Mouse (Mus musculus) CH12.LX (cell line): ENCODE results near the gene Slc26a9. TPM values are rescaled to one million over a fixed set of nuclear protein-coding genes. Genes with fewer than 3 reads are reported as not detected.

Experiments used
- DNase-seq: peaks from one replicate; pipeline ENCODE4 v3.0.0-alpha.2; 2013; ENCODE audit errors: extremely low read depth
- H3K27ac ChIP-seq: 2 replicates; pipeline ENCODE4 v1.5.1; 2012; ENCODE audit warnings: low read depth, mild to moderate bottlenecking, control low read depth, moderate library complexity; ENCODE audit not compliant: insufficient read depth
- H3K27me3 ChIP-seq: replicated peaks from 2 replicates; pipeline ENCODE3; 2012; ENCODE audit warnings: inconsistent platforms
- H3K36me3 ChIP-seq, 2 experiments: replicated peaks in 1 of 2; 2 replicates each; pipeline versions ENCODE3 to v1.6.1; 2012; ENCODE audit warnings: inconsistent platforms in 1 of 2, low read length in 1 of 2, mild to moderate bottlenecking in 1 of 2, mixed read lengths in 1 of 2, moderate library complexity in 1 of 2; ENCODE audit not compliant: control insufficient read depth in 1 of 2, insufficient read depth in 1 of 2
- H3K4me1 ChIP-seq, 2 experiments: 2 replicates each; pipeline ENCODE4 v1.6.1; 2012; ENCODE audit warnings: inconsistent platforms in 1 of 2, moderate library complexity in 1 of 2; ENCODE audit not compliant: insufficient read depth in 2 of 2, control insufficient read depth in 1 of 2
- H3K4me2 ChIP-seq: 2 replicates; pipeline ENCODE4 v1.6.1; 2012; ENCODE audit warnings: low read depth, mild to moderate bottlenecking, control low read depth; ENCODE audit not compliant: poor library complexity, insufficient read depth, severe bottlenecking
- H3K4me3 ChIP-seq, 3 experiments: fragments of 150-350 bp in 1 of 3; sonication (generic) in 1 of 3; replicated peaks in 1 of 3; 2 replicates each; pipeline versions ENCODE3 to v1.5.1; 2011 to 2012; ENCODE audit warnings: low read depth in 2 of 3, low read length in 2 of 3, mild to moderate bottlenecking in 2 of 3, moderate library complexity in 2 of 3, control low read depth in 1 of 3, improper control_type of control experiment in 1 of 3, inconsistent platforms in 1 of 3, mixed read lengths in 1 of 3; ENCODE audit not compliant: poor library complexity in 1 of 3
- H3K79me2 ChIP-seq: replicated peaks from 2 replicates; pipeline ENCODE4 v1.6.1; 2012; ENCODE audit warnings: mild to moderate bottlenecking, moderate library complexity; ENCODE audit not compliant: control insufficient read depth, poor library complexity, insufficient read depth, severe bottlenecking; ENCODE audit errors: extremely low read depth
- H3K9ac ChIP-seq: 2 replicates; pipeline ENCODE4 v1.6.1; 2012; ENCODE audit warnings: low read depth, mild to moderate bottlenecking, control low read depth, moderate library complexity; ENCODE audit not compliant: insufficient read depth
- H3K9me3 ChIP-seq: replicated peaks from 2 replicates; pipeline ENCODE3; 2012; ENCODE audit warnings: low read length, inconsistent platforms, mixed read lengths
- E2F4 ChIP-seq: IDR thresholded peaks from 2 replicates; pipeline ENCODE4 v1.6.1; 2011; ENCODE audit warnings: low read depth, low read length, improper control_type of control experiment; ENCODE audit not compliant: insufficient replicate concordance
- ELF1 ChIP-seq: IDR thresholded peaks from 2 replicates; pipeline ENCODE4 v1.6.1; 2014; ENCODE audit warnings: low read depth, mild to moderate bottlenecking, inconsistent platforms, low read length, improper control_type of control experiment
- EP300 ChIP-seq: IDR thresholded peaks from 2 replicates; pipeline ENCODE4 v1.6.1; 2011; ENCODE audit warnings: low read length, improper control_type of control experiment
- ETS1 ChIP-seq: conservative IDR thresholded peaks from 2 replicates; pipeline ENCODE4 v1.6.1; 2012; ENCODE audit warnings: low read depth, mild to moderate bottlenecking, inconsistent platforms, low read length, improper control_type of control experiment, moderate library complexity
- JUN ChIP-seq: IDR thresholded peaks from 2 replicates; pipeline ENCODE4 v1.6.1; 2011; ENCODE audit warnings: low read depth, mild to moderate bottlenecking, low read length, improper control_type of control experiment, moderate library complexity; ENCODE audit not compliant: insufficient read depth
- JUND ChIP-seq: conservative IDR thresholded peaks from 2 replicates; pipeline ENCODE4 v1.6.1; 2011; ENCODE audit warnings: low read depth, low read length, improper control_type of control experiment
- MEF2A ChIP-seq: IDR thresholded peaks from 2 replicates; pipeline ENCODE4 v1.6.1; 2014; ENCODE audit warnings: low read depth, mild to moderate bottlenecking, inconsistent platforms, low read length, improper control_type of control experiment, borderline replicate concordance
- NRF1 ChIP-seq: IDR thresholded peaks from 2 replicates; pipeline ENCODE4 v1.6.1; 2014; ENCODE audit warnings: low read depth, mild to moderate bottlenecking, inconsistent platforms, low read length, improper control_type of control experiment, moderate library complexity
- POLR2AphosphoS2 ChIP-seq: IDR thresholded peaks from 2 replicates; pipeline ENCODE4 v1.6.1; 2011; ENCODE audit warnings: low read depth, low read length, improper control_type of control experiment
- SIN3A ChIP-seq: IDR thresholded peaks from 2 replicates; pipeline ENCODE4 v1.6.1; 2012; ENCODE audit warnings: low read length, improper control_type of control experiment, inconsistent platforms
- dilution Hi-C: fragments of 300-500 bp; cut with MboI; formaldehyde crosslinking; loops from 2 replicates; pipeline ENCODE4 v1.14.3; 2020; ENCODE audit warnings: low sequenced_read_pairs; ENCODE audit not compliant: extremely low pct_unique_long_range_greater_than_20kb, extremely low pct_ligation_motif_present
- in situ Hi-C: fragments of 300-500 bp; cut with MboI; formaldehyde crosslinking; loops from 3 replicates; pipeline ENCODE4 v1.14.3; 2019; ENCODE audit warnings: low sequenced_read_pairs, low pct_ligation_motif_present, low pct_unique_long_range_greater_than_20kb, mixed read lengths
- polyA plus RNA-seq: library from polyadenylated mRNA; unstranded; fragments of >175 nt; gene quantifications from 2 replicates; pipeline ENCODE4 v1.2.1, GENCODE M21; 2012; ENCODE audit warnings: low read depth; ENCODE audit not compliant: insufficient read length
- total RNA-seq, 2 experiments: library from RNA; depleted of rRNA; stranded (reverse); fragments of 300-350 nt in 1 of 2; fragments of >200 nt in 1 of 2; gene quantifications; 2 replicates each; pipeline ENCODE4 v1.2.3; 2012 to 2014

The Slc26a9 gene
- total and polyA plus RNA-seq, 3 experiments: 0.31 TPM; not detected in 2

DNA sequence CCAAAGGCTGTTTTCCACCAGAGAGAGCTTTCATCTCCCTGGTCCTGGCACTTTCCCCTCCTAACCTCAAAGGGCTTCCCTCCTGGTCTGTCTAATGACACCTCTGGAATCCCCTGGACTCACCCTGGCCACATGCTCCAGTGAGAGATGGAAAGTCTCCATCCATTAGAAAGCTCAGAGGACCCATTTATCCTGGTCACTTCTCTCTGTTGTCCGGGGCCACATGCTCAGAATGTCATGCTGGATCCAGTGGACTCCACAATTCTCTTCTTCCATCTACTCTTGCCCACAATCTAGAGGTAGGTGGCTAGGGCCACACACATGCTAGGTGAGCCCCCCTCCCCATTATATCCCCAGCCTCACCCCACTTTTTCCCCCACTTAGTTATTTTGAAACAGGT lies 65.2 kb downstream of the Slc26a9 start:
- dilution Hi-C loops (no loop called here), in situ Hi-C loops (no loop called here)
- no peak overlapping the region for H3K4me2 ChIP-seq
- no peaks in the 10 kb centered on the region for H3K9me3 ChIP-seq
- H3K79me2 ChIP-seq: no peaks in the 10 kb centered on the region
- H3K4me3 ChIP-seq: no peak overlapping the region
- H3K27me3 ChIP-seq: peaks cover 7% of the 10 kb centered on the region
- TF ChIP-seq JUND (no peak), EP300 (no peak), SIN3A (no peak)
- DNase-seq: no peak
- H3K27ac ChIP-seq: no peak overlapping the region
- no peaks in the 10 kb centered on the region for H3K4me1 ChIP-seq
- H3K36me3 ChIP-seq: no peaks in the 10 kb centered on the region
- H3K9ac ChIP-seq: no peak overlapping the region

DNA sequence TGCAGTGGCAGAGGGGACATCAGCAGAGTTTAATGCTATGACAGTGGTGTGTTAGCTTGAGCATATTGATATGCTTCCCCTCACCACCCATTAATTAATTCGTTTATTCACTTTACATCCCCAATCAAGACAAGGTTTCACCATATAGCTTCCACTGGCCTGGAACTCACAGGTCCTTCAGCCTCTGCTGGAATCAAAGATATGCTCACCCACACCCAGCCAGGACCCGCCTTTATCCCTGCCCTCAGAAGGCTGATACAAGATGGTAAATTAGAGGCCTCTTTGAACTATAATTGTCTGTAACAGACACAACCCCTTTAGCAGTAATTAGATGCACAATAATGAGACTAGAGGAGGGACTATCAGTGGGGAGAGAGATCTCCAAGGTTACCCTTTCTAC lies 65.8 kb downstream of the Slc26a9 start:
- dilution Hi-C loops: no loop called here
- no peaks in the 10 kb centered on the region for H3K4me1 ChIP-seq
- H3K4me3 ChIP-seq: no peak overlapping the region
- in situ Hi-C loops: no loop called here
- peaks cover 7% of the 10 kb centered on the region for H3K27me3 ChIP-seq
- TF ChIP-seq POLR2AphosphoS2: no peak
- TF ChIP-seq ETS1: no peak
- no peak for TF ChIP-seq NRF1
- TF ChIP-seq ELF1: no peak
- no peak for TF ChIP-seq JUN
- TF ChIP-seq EP300: no peak
- TF ChIP-seq MEF2A: no peak
- no peak for TF ChIP-seq SIN3A
- no peak for TF ChIP-seq E2F4
- H3K27ac ChIP-seq: no peak overlapping the region
- no peak overlapping the region for H3K4me2 ChIP-seq
- no peak overlapping the region for H3K9ac ChIP-seq
- H3K36me3 ChIP-seq: no peaks in the 10 kb centered on the region
- H3K79me2 ChIP-seq: no peaks in the 10 kb centered on the region
- DNase-seq: no peak
- H3K9me3 ChIP-seq: no peaks in the 10 kb centered on the region

DNA sequence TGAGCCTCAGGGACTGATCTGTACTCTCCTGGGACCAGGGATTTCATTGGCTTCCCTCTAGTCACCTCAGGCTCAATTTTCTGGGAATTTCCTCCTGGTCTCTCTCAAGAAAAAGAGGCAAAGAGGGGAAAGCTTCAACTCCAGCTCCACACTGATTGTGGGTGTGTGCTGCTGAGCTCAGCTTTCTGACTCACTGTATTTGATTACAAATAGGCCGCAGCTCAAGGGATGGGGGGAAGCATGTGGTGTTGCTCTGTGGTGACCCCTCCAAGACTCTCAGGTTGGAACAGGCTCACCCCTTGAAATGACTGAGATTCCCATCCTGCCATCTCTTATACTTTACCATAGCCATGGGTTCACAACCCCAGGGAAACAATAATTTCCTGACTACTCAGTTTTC lies 67.6 kb downstream of the Slc26a9 start:
- in situ Hi-C loops: no loop called here
- no peak overlapping the region for H3K4me3 ChIP-seq

More for the DNA sequence above, 67.6 kb downstream of the Slc26a9 start:
- TF ChIP-seq JUND: no peak
- no peaks in the 10 kb centered on the region for H3K9me3 ChIP-seq
- H3K79me2 ChIP-seq: no peaks in the 10 kb centered on the region
- dilution Hi-C loops: no loop called here
- peaks cover 7% of the 10 kb centered on the region for H3K27me3 ChIP-seq
- no peak overlapping the region for H3K4me2 ChIP-seq
- H3K36me3 ChIP-seq: no peaks in the 10 kb centered on the region
- H3K27ac ChIP-seq: no peak overlapping the region
- DNase-seq: no peak
- H3K4me1 ChIP-seq: no peaks in the 10 kb centered on the region
- H3K9ac ChIP-seq: no peak overlapping the region
